Mouse (Mus musculus): ENCODE results near the gene Setd4.

The Setd4 gene

DNA sequence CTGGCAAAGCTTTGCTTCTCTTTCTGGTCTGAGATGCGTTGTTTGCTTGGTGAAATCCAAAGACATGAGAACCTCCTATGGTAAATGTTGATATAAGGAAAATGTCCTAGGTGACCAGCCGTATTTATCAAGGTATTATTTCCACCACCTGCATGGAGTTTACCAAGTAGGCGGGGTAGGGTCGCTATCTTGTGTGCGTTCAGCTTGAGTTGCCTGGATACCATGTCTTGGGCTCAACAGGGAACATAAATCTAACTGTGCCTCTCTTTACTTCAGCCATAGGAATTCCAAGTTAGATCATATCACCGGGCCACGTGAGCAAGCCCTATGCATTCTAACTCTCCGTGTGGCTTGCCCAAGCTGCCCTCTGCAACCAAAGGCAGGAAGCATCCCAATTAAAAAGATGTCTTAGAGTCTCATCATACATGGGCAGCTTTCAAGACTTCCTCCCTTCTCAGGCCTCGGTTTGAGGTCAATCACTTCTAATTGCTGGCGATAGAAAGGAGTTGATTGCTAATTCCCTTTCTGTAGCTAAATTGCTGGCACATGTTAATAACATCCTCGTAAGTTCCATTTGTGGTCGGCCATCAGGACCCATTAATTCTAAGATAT, 57.4 kb downstream of the Setd4 start:
- no peak for DNase-seq (ENCODE audit: low spot score in 2 of 2)

DNA sequence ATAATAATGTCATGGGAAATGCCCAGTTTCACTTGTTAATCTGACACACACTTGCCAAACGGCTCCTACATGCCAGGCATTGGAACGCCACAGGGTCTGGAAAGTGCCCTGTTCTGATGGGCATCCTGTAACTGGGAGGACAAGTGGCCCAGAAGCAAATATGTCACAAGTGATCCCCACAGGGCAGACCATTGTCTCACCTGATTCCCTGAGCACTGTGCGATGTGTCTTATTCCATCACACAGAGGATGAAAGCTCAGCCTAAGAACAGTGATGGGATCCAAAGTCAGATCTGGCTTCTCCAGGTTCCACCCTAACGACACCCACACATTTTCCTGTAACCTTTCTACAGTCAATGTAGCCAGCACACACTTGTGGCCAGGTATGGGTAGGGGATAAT, 58.9 kb downstream of the Setd4 start:
- no peak for DNase-seq (ENCODE audit: low spot score in 2 of 2)

DNA sequence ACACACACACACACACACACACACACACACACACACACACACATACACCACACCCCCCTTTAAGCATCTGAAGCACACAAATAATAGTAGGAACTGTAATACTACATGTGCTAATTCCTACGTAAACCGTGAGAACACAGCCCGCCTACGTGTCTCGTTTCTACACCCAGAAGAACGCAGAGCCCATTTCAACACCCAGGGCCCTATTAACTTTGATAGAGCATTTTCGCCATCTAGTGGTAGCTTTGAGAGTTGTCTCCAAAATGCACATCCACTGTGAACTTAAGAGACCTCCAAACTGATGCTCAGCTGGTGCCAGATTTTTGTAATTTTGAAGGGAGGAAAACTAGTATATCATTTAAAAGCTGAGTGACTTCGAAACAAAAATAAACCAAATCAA, 60.2 kb downstream of the Setd4 start:
- DNase-seq (ENCODE audit: low spot score in 2 of 2), result peak; percentile 49 to 84

DNA sequence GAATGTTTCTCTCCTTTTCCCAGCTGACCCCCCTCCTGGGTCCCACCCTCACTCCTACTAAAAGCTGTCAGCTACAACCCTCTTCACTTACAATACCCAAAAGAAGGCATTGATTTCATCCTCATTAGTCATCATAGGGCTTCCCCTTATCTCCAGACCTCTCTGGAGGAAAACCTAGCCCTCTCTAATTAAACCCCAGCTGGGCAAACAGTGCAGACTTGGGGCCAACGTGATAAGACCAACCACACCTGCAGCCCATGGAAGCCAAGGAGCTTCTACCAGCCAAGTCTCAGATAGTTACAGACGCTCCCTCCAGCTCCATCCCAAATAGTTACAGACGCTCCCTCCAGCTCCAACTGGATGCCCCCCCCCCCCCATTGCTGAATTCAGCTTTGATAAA, 64.0 kb downstream of the Setd4 start:
- no peak for DNase-seq (ENCODE audit: low spot score in 2 of 2)

DNA sequence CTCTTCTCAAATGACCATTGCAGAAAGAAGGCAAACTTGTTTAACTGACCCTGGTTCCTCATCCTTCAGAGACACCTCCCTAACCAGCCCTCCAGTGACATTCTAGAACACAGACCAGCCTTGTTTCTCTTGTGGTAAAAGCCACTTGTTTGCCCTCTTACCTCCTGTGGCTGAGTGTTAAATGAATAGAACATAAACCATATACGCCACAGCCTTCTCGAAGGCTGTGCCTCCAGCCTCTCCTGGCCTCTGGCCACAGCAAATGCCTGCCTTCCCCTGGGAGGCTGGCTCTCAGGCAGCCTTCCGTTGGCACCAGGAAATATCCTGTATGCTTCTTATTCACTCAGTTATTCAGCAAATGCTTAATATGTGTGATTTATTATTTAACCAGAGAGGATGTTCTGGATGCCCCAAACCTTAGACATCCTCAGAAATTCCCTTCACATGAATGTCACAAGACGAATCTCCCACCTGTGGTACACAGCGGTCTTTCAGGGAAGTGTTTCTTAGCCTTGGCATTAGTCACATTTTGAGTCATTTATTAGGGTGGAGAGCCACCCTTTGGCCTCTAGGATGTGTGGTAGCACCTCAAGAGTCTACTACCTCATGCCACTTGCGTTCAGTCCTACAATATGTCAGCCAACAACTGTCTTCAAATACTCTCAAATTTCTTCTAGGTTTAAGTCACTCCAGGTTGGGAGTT, 68.6 kb downstream of the Setd4 start:
- no peak for DNase-seq (ENCODE audit: low spot score in 2 of 2)

Measured in frontal cortex, postnatal 36 days (tissue).